Mouse (Mus musculus): ENCODE measurements around the gene Fuom. TPM values are rescaled to one million over a fixed set of nuclear protein-coding genes. Genes with fewer than 3 reads are reported as not detected.

Fuom gene
- polyA plus RNA-seq, 1 experiment = not detected

GRCm38 (mm10) chr7:140063092-140063491 is 39.1 kb downstream of the Fuom start:
- Histone ChIP-seq H3K4me1 (ENCODE audit: control insufficient read depth, insufficient read depth, low read length) (peaks cover 18% of the 10 kb centered on the region), H3K4me3 (ENCODE audit: insufficient read depth, low read depth, low read length) (no peak overlapping the region), H3K27ac (ENCODE audit: insufficient read depth, low read depth, low read length) (no peak overlapping the region)
- 20% methylated on average over 7 of the region's 7 CpGs for WGBS
- 0 out of 2 replicates have a peak, but pooled peaks have one; percentile 33 for TF ChIP-seq CTCF (IDR thresholded peaks at IDR 0.05; ENCODE audit: insufficient read depth, low read depth, low read length)
- no peak for TF ChIP-seq POLR2A (IDR thresholded peaks at IDR 0.05; ENCODE audit: insufficient read depth, low read depth, low read length)

- 27% methylated on average over 11 of the region's 11 CpGs for WGBS
- peaks cover 25% of the 10 kb centered on the region for H3K4me1 ChIP-seq (ENCODE audit: control insufficient read depth, insufficient read depth, low read length)
- H3K27ac ChIP-seq (ENCODE audit: insufficient read depth, low read depth, low read length) = no peak overlapping the region
- TF ChIP-seq POLR2A (IDR thresholded peaks at IDR 0.05; ENCODE audit: insufficient read depth, low read depth, low read length) (no peak), CTCF (IDR thresholded peaks at IDR 0.05; ENCODE audit: insufficient read depth, low read depth, low read length) (peak; percentile 32; the same call in 1 of the 2 replicates)
- H3K4me3 ChIP-seq (ENCODE audit: insufficient read depth, low read depth, low read length) = no peak overlapping the region
Observed at GRCm38 (mm10) chr7:140062307-140062706, 39.9 kb downstream of the Fuom start.

DNA sequence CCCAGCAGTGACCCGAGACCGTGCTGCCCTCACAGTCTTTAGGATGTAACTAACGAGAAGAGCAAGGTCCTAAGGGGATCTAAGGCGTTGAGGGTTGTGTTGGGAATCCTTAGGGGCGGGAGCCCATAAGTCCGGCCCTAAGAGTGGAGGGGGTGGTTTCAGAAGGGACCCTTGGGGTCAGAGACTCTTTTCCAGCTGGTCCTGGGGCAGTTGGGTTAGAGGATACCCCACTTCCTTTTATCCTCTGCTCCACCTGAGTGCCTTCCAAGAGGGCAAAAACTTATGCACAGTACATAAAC is 40.5 kb downstream of the Fuom start:
- WGBS = 7% methylated on average over 6 of the region's 6 CpGs
- Histone ChIP-seq H3K27ac (ENCODE audit: insufficient read depth, low read depth, low read length) (no peak overlapping the region), H3K4me1 (ENCODE audit: control insufficient read depth, insufficient read depth, low read length) (peaks cover 26% of the 10 kb centered on the region), H3K4me3 (ENCODE audit: insufficient read depth, low read depth, low read length) (no peak overlapping the region; the same call in 1 of the 2 replicates)
- TF ChIP-seq POLR2A (IDR thresholded peaks at IDR 0.05; ENCODE audit: insufficient read depth, low read depth, low read length) (no peak), CTCF (IDR thresholded peaks at IDR 0.05; ENCODE audit: insufficient read depth, low read depth, low read length) (no peak)

DNA sequence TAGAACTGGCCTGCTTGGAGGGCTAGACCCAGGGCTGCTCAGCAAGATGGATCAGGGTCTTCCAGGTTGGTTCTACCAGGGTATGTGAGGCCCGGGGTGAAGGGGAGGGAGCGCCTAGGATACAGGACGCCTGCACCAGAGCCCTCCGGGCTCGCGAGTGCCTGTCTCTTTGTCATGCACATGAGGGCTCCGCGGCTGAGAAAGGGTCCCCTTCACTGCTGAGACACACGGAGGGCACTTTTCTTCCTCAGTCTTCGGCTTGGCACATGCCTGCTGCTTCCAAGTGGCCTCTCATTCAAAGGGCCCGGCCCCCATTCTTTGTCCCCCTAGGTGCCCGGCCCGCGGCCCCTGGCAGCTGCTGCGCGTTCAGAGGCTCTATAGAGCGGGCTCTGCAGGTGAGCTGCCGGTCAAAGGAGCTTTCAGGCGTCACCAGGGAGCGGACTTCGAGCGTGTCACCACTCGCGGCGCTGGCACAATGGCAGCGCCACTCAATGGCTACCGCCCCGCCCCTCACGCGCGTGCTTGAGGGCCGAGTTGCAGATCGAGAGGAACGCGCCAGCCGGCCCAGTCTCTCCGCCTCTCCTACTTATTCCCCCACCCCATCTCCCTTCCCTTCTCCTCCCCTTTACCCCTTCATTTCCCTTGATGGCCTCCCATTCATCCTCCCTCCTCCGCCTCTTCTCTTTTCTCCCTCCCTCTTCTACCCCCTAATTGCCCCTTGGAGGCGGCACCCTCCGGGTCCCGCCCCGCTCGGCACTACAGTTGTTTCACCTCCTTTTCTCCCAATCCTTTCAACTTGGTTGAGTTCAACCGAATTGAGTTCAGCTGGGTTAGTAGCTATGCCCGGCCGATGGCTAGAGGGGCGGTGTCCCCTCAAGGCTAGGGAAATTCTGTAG is 41.1 kb downstream of the Fuom start:
- TF ChIP-seq POLR2A (IDR thresholded peaks at IDR 0.05; ENCODE audit: insufficient read depth, low read depth, low read length) (no peak), CTCF (IDR thresholded peaks at IDR 0.05; ENCODE audit: insufficient read depth, low read depth, low read length) (no peak)
- H3K4me3 ChIP-seq (ENCODE audit: insufficient read depth, low read depth, low read length) = peak overlapping the region; percentile 29
- WGBS = 4% methylated on average over 47 of the region's 47 CpGs
- peaks cover 26% of the 10 kb centered on the region for H3K4me1 ChIP-seq (ENCODE audit: control insufficient read depth, insufficient read depth, low read length)
- H3K27ac ChIP-seq (ENCODE audit: insufficient read depth, low read depth, low read length) = no peak overlapping the region

- TF ChIP-seq POLR2A (IDR thresholded peaks at IDR 0.05; ENCODE audit: insufficient read depth, low read depth, low read length) = no peak
- TF ChIP-seq CTCF (IDR thresholded peaks at IDR 0.05; ENCODE audit: insufficient read depth, low read depth, low read length) = no peak
- peaks cover 26% of the 10 kb centered on the region for H3K4me1 ChIP-seq (ENCODE audit: control insufficient read depth, insufficient read depth, low read length)
- no peak overlapping the region for H3K27ac ChIP-seq (ENCODE audit: insufficient read depth, low read depth, low read length)
- H3K4me3 ChIP-seq (ENCODE audit: insufficient read depth, low read depth, low read length) = no peak overlapping the region
- 75% methylated on average over 4 of the region's 4 CpGs for WGBS
Observed at GRCm38 (mm10) chr7:140059601-140060000, 42.6 kb downstream of the Fuom start.

DNA sequence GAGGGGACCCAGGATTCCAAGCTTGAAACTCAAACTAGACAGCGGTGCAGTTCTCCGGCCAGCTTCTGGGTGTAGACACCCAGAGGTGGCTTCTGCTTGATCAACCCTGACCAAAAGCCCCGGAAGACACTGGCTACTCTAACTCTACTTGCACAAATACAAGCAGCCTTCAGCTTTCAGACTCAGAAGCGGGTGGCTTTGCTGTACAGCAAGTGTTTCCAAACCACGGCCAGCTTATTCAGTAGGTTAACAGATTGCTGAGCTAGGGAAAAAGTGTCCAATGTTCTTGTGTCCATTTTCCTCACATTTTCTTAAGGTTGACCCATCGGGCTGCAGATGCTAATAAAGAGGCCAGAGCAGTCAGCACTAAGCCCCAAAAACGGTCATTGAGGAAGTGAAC is 43.7 kb downstream of the Fuom start:
- H3K4me3 ChIP-seq (ENCODE audit: insufficient read depth, low read depth, low read length) = peak overlapping the region; percentile 53
- TF ChIP-seq CTCF (IDR thresholded peaks at IDR 0.05; ENCODE audit: insufficient read depth, low read depth, low read length) = no peak
- TF ChIP-seq POLR2A (IDR thresholded peaks at IDR 0.05; ENCODE audit: insufficient read depth, low read depth, low read length) = no peak
- WGBS = 40% methylated on average over 7 of the region's 7 CpGs
- peaks cover 26% of the 10 kb centered on the region for H3K4me1 ChIP-seq (ENCODE audit: control insufficient read depth, insufficient read depth, low read length)
- H3K27ac ChIP-seq (ENCODE audit: insufficient read depth, low read depth, low read length) = no peak overlapping the region

DNA sequence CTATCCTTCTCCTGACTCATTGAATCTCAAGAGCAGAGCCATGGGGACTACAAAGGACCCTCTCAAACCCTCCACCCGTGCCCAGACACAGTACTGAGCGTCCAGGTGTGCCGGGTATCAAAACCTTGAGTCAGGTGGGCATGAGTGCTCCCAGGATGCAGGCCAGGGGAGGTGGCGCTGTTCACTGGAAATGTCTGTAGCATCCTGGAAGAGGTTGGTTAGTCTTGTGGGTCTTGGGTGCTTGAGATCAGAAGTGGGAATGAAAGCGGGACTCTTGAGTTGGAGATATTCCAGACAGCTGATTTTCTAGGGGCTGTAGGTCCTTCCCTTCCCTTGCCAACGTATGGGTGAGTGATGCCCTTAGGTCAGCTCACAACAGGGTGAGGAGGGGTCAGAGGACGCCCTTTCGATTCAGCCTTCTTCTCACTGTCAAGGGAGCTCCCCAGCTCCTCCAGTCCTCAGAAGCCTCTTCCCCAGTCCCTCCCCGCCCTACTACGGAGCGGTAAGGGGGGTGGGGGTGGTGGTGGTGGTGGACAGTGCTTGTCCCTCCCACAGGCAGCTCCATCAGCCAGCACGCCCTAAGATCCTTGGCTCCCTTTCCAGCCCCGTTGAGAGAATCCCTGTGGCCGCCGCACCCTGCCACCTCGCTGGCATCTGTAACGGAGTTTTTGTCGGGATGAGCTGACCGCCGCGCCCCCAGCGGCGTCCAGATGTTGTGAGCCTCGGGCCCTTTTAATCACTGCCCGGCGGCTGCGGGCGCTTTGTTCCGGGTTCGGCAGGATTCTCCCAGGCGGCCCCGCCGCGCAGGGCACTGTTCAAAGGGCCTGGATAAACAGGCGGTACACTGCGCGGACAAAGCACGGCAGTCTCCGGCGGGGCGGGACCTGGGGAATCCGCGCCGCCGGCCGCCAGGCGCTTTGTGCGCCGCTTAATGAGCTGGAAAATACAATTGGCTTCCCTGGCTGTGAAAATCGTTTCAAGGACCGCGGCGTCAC is 44.5 kb downstream of the Fuom start:
- TF ChIP-seq POLR2A (IDR thresholded peaks at IDR 0.05; ENCODE audit: insufficient read depth, low read depth, low read length) (no peak), CTCF (IDR thresholded peaks at IDR 0.05; ENCODE audit: insufficient read depth, low read depth, low read length) (no peak)
- Histone ChIP-seq H3K4me1 (ENCODE audit: control insufficient read depth, insufficient read depth, low read length) (peaks cover 26% of the 10 kb centered on the region), H3K4me3 (ENCODE audit: insufficient read depth, low read depth, low read length) (peak overlapping the region; percentile 53), H3K27ac (ENCODE audit: insufficient read depth, low read depth, low read length) (no peak overlapping the region)
- WGBS = 5% methylated on average over 53 of the region's 53 CpGs

DNA sequence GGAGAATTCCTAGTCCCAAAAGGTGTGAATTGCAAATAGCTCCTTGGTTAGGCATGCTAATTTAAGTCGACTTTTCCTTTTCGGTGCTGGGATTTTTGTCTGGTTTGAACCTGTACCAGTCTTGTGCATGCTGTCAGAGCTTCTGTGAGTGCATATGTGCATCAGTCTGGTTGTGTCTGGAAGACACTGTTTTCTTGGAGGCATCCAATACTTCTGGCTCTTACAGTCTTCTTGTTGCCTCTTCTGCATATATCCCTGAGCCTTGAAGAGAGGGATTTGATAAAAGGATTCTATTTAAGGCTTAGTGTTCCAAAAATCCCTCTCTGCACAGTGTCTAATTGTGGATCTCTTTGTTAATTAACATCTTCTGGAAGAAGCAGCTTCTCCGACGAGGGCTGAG is 48.1 kb downstream of the Fuom start:
- TF ChIP-seq POLR2A (IDR thresholded peaks at IDR 0.05; ENCODE audit: insufficient read depth, low read depth, low read length) = no peak
- no peak for TF ChIP-seq CTCF (IDR thresholded peaks at IDR 0.05; ENCODE audit: insufficient read depth, low read depth, low read length)
- H3K4me3 ChIP-seq (ENCODE audit: insufficient read depth, low read depth, low read length) = no peak overlapping the region
- peaks cover 19% of the 10 kb centered on the region for H3K4me1 ChIP-seq (ENCODE audit: control insufficient read depth, insufficient read depth, low read length)
- 0 out of 2 replicates have a peak overlapping the region, but pooled peaks have one; percentile 10 for H3K27ac ChIP-seq (ENCODE audit: insufficient read depth, low read depth, low read length)
- 58% methylated on average over 4 of the region's 4 CpGs for WGBS

Measured in olfactory bulb, adult 2 months (tissue).